Mouse (Mus musculus) stomach, embryonic 16.5 days (tissue): Measurements from ENCODE around the gene Ndufa6. TPM values are rescaled to one million over a fixed set of nuclear protein-coding genes. Genes with fewer than 3 reads are reported as not detected.

Experiments
- ATAC-seq: fragments of 200-750 bp; cut with Nextera tagmentation; 2 replicates; pipeline ENCODE4 v1.8.0; 2017; ENCODE audit warnings: moderate number of reproducible peaks, moderate TSS enrichment; ENCODE audit not compliant: insufficient read depth, low FRiP score
- H3K27ac ChIP-seq: fragments of 300-500 bp; sonication (generic); 2 replicates; pipeline ENCODE4 v1.5.1; 2014; ENCODE audit warnings: low read length
- H3K27me3 ChIP-seq: fragments of 300-500 bp; sonication (generic); 2 replicates; pipeline ENCODE4 v1.6.1; 2014; ENCODE audit warnings: low read length, control low read depth, mixed read lengths; ENCODE audit not compliant: control insufficient read depth, insufficient read depth
- H3K36me3 ChIP-seq: fragments of 300-500 bp; sonication (generic); 2 replicates; pipeline ENCODE4 v1.6.1; 2014; ENCODE audit warnings: low read length; ENCODE audit not compliant: control insufficient read depth, insufficient read depth
- H3K4me1 ChIP-seq: fragments of 300-500 bp; sonication (generic); 2 replicates; pipeline ENCODE4 v1.6.1; 2014; ENCODE audit warnings: low read length, control low read depth, mixed read lengths; ENCODE audit not compliant: control insufficient read depth, insufficient read depth
- H3K4me2 ChIP-seq: fragments of 300-500 bp; sonication (generic); 2 replicates; pipeline ENCODE4 v1.6.1; 2014; ENCODE audit warnings: low read depth, low read length, mixed read lengths
- H3K4me3 ChIP-seq: fragments of 300-500 bp; sonication (generic); replicated peaks from 2 replicates; pipeline ENCODE4 v1.5.1; 2014; ENCODE audit warnings: mild to moderate bottlenecking, low read length
- H3K9ac ChIP-seq: fragments of 300-500 bp; sonication (generic); 2 replicates; pipeline ENCODE4 v1.6.1; 2014; ENCODE audit warnings: low read length
- H3K9me3 ChIP-seq: fragments of 300-500 bp; sonication (generic); replicated peaks from 2 replicates; pipeline ENCODE4 v1.6.1; 2016; ENCODE audit warnings: low read length, control low read depth; ENCODE audit not compliant: control insufficient read depth
- WGBS: fragments of 180-500 bp; shearing (Covaris S2); extraction: QIAGEN DNeasy Blood & Tissue Kit; methylation state at CpG from one replicate; pipeline ENCODE4 v1.1.7; 2014; 5-methylcytosine and 5-hydroxymethylcytosine counted together
- microRNA-seq: library from miRNA; unstranded; fragments of <30 nt; microRNA quantifications from one replicate; pipeline ENCODE4, GENCODE M21; 2016
- polyA plus RNA-seq: library from polyadenylated mRNA; unstranded; fragments of >200 nt; fragmentation: Nextera tagmentation; extraction: Ambion mirVana; gene quantifications from 2 replicates; pipeline ENCODE4 v1.2.1, GENCODE M21; 2015

Ndufa6 gene
- polyA plus RNA-seq, 1 experiment from 2014 or later, result 428 TPM

GRCm38 (mm10) chr15:82317839-82318238, 36.3 kb downstream of the Ndufa6 start:
- no peaks in the 10 kb centered on the region for H3K27me3 ChIP-seq
- no peaks in the 10 kb centered on the region for H3K9me3 ChIP-seq
- no peaks in the 10 kb centered on the region for H3K4me1 ChIP-seq
- no peak overlapping the region for H3K4me2 ChIP-seq
- no peaks in the 10 kb centered on the region for H3K36me3 ChIP-seq
- no peak overlapping the region for H3K4me3 ChIP-seq
- no peak for ATAC-seq
- no peak overlapping the region for H3K27ac ChIP-seq
- WGBS, result 83% methylated on average over 6 of the region's 6 CpGs
- no peak overlapping the region for H3K9ac ChIP-seq

GRCm38 (mm10) chr15:82308416-82308815, 45.7 kb downstream of the Ndufa6 start:
- H3K9ac ChIP-seq, result no peak overlapping the region
- peak; percentile 48; the same call in 1 of the 2 replicates for ATAC-seq
- no peak overlapping the region for H3K4me2 ChIP-seq
- H3K4me3 ChIP-seq, result no peak overlapping the region
- WGBS, result 41% methylated on average over 3 of the region's 3 CpGs
- no peaks in the 10 kb centered on the region for H3K36me3 ChIP-seq
- H3K4me1 ChIP-seq, result no peaks in the 10 kb centered on the region; the same call in 1 of the 2 replicates
- H3K27ac ChIP-seq, result peak overlapping the region; percentile 25; the same call in 1 of the 2 replicates
- no peaks in the 10 kb centered on the region for H3K27me3 ChIP-seq
- H3K9me3 ChIP-seq, result no peaks in the 10 kb centered on the region

GRCm38 (mm10) chr15:82307107-82307506, 47.0 kb downstream of the Ndufa6 start:
- 59% methylated on average over 3 of the region's 3 CpGs for WGBS
- H3K4me3 ChIP-seq, result no peak overlapping the region
- H3K9me3 ChIP-seq, result no peaks in the 10 kb centered on the region
- no peak overlapping the region for H3K4me2 ChIP-seq
- peak overlapping the region; percentile 66 for H3K27ac ChIP-seq
- H3K9ac ChIP-seq, result no peak overlapping the region
- peak; percentile 94 for ATAC-seq
- no peaks in the 10 kb centered on the region for H3K36me3 ChIP-seq
- no peaks in the 10 kb centered on the region for H3K27me3 ChIP-seq
- no peaks in the 10 kb centered on the region; the same call in 1 of the 2 replicates for H3K4me1 ChIP-seq

Small RNAs within 50 kb of the gene (microRNA-seq; reads per million reads assigned to microRNA genes)
- gene Mir7684, result not detected

Other genes starting within 250 kb of the Ndufa6 start
- 15.9 and 17.2 TPM in 2 replicates for gene Ccdc134, start 226.4 kb downstream of the Ndufa6 start, polyA plus RNA-seq
- 161 and 169 TPM in 2 replicates for gene Srebf2, start 207.1 kb downstream of the Ndufa6 start, polyA plus RNA-seq
- gene Shisa8, start 141.5 kb downstream of the Ndufa6 start, polyA plus RNA-seq, result not detected in 2 replicates
- gene Tnfrsf13c, start 130.0 kb downstream of the Ndufa6 start, polyA plus RNA-seq, result 0.10 TPM in 1 of 2 replicates, not detected in the other
- 44.4 and 51.6 TPM in 2 replicates for gene Cenpm, start 109.6 kb downstream of the Ndufa6 start, polyA plus RNA-seq
- not detected in 2 replicates for gene 1500009C09Rik, start 101.9 kb downstream of the Ndufa6 start, polyA plus RNA-seq
- 6.1 and 6.8 TPM in 2 replicates for gene Sept3, start 79.4 kb downstream of the Ndufa6 start, polyA plus RNA-seq
- gene Wbp2nl, start 55.4 kb downstream of the Ndufa6 start, polyA plus RNA-seq, result 0.09 and 0.26 TPM in 2 replicates
- 99.0 and 116 TPM in 2 replicates for gene Naga, start 15.4 kb downstream of the Ndufa6 start, polyA plus RNA-seq
- gene Pheta2, start 15.4 kb downstream of the Ndufa6 start, polyA plus RNA-seq, result 17.5 and 18.3 TPM in 2 replicates
- gene Smdt1, start 15.4 kb downstream of the Ndufa6 start, polyA plus RNA-seq, result 278 and 284 TPM in 2 replicates
- gene Cyp2d22, start 25.9 kb upstream of the Ndufa6 start, polyA plus RNA-seq, result 12.6 and 16.4 TPM in 2 replicates
- gene Cyp2d11, start 39.7 kb upstream of the Ndufa6 start, polyA plus RNA-seq, result not detected in 2 replicates
- gene Cyp2d10, start 52.9 kb upstream of the Ndufa6 start, polyA plus RNA-seq, result 1.8 and 2.6 TPM in 2 replicates
- 0.39 TPM in 1 of 2 replicates, not detected in the other for gene Cyp2d9, start 79.1 kb upstream of the Ndufa6 start, polyA plus RNA-seq
- not detected in 2 replicates for gene Cyp2d12, start 200.8 kb upstream of the Ndufa6 start, polyA plus RNA-seq